Mouse (Mus musculus): ENCODE results near the gene Senp5. TPM values are rescaled to one million over a fixed set of nuclear protein-coding genes. Genes with fewer than 3 reads are reported as not detected.
A peak's percentile ranks its signal among the peaks of the same experiment; 100 is the strongest.

Senp5 gene
- 10.0 and 10.9 TPM in 2 replicates for polyA plus RNA-seq (2014; fragmentation: Nextera tagmentation; extraction: Ambion mirVana)

DNA sequence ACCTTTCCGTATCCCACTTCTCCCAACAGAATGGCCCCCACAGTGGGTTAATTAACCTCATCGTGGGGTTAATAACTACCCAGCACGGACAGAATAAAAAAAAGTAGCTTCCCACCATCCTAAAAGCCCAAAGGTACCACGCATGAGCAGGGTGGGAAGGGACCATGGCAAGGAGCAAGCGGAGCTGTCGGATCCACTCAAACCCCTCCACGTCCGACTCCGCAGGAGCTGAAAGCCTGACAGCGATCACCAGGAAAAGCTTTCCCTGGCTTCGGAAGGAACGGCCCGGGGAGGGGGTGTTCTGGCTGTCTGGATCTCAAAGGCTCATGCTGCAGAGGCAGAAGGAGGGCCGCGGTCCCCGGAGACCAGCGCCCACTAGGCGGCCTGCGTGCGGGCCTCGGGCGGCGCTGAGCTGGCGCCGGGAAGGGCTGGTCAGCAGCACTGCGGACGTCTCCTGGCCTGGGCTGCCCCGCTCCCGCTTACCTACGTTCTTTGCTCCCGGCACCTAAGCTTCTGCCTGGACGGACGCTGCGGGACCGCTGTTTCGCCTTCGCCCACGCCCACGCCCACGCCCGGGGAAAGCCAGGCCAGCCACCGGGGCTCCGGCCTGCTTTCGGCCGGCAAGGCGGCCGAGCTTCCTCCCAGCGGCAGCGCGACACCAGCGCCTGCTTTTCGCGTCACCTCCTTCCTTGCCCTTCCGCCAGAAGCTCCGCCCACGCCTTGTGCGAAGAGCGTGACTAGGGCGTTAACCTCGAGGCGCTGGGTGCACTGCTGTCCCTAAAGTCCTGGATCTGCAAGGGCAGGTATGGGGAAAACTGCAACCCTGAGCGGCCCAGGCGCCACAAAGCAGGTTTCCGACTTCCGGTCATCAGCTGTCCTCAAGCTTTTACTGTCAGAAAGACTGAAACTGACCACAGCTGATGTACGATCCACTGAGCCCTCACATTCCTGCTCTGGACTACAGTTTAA, at the start of gene Senp5:
Senp5 (minus strand) TSS at position 779 of the 969 bp plus-strand sequence.
- Histone ChIP-seq H3K4me1 (ENCODE audit: control insufficient read depth, insufficient read depth, low read length) (no peaks in the 10 kb centered on the region; the same call in 1 of the 2 replicates), H3K4me3 (ENCODE audit: low read depth, low read length) (peak within 1 kb of the TSS; percentile 95), H3K27me3 (ENCODE audit: control insufficient read depth, insufficient read depth, low read length) (no peaks in the 10 kb centered on the region), H3K27ac (replicated peaks; ENCODE audit: low read depth, low read length) (peak within 1 kb of the TSS; percentile 73), H3K4me2 (ENCODE audit: low read depth, low read length) (peak within 1 kb of the TSS; percentile 82), H3K36me3 (replicated peaks; ENCODE audit: control insufficient read depth, insufficient read depth, low read depth, low read length) (no peaks in the 10 kb centered on the region), H3K9me3 (replicated peaks; ENCODE audit: control insufficient read depth, low read length) (no peaks in the 10 kb centered on the region), H3K9ac (replicated peaks; ENCODE audit: low read length) (peak within 1 kb of the TSS; percentile 91)
- DNase-seq (ENCODE audit: low spot score) (peak; percentile 94), ATAC-seq (replicated peaks; ENCODE audit: insufficient number of reproducible peaks, low FRiP score, low TSS enrichment, low read depth) (peak; percentile 89)
- WGBS, result 1% methylated on average over 66 of the region's 66 CpGs

DNA sequence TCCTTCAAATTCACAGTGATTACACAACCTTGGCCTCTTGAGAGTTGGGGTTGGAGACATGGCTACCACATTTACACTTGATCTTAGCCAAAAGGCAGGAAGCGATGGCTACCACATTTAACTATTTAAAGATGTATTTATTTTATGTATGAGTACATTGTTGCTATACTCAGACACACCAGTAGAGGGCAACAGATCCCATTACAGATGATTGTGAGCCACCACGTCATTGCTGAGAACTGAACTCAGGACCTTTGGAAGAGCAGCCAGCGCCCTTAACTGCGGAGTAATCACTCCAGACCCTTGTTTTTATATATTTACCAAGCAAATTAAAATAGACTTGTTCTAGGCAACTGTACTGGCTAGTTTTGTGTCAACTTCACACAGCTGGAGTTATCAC, 39.3 kb upstream of the Senp5 start:
- ATAC-seq (replicated peaks; ENCODE audit: insufficient number of reproducible peaks, low FRiP score, low TSS enrichment, low read depth) (no peak), DNase-seq (ENCODE audit: low spot score) (peak; percentile 6)
- 94% methylated on average over 4 of the region's 4 CpGs for WGBS
- H3K9ac ChIP-seq (replicated peaks; ENCODE audit: low read length), result no peak overlapping the region
- H3K36me3 ChIP-seq (replicated peaks; ENCODE audit: control insufficient read depth, insufficient read depth, low read depth, low read length), result peaks cover 12% of the 10 kb centered on the region
- H3K9me3 ChIP-seq (replicated peaks; ENCODE audit: control insufficient read depth, low read length), result no peaks in the 10 kb centered on the region
- H3K4me3 ChIP-seq (ENCODE audit: low read depth, low read length), result no peak overlapping the region
- no peak overlapping the region for H3K4me2 ChIP-seq (ENCODE audit: low read depth, low read length)
- no peaks in the 10 kb centered on the region for H3K27me3 ChIP-seq (ENCODE audit: control insufficient read depth, insufficient read depth, low read length)
- H3K27ac ChIP-seq (replicated peaks; ENCODE audit: low read depth, low read length), result no peak overlapping the region
- H3K4me1 ChIP-seq (ENCODE audit: control insufficient read depth, insufficient read depth, low read length), result no peaks in the 10 kb centered on the region

DNA sequence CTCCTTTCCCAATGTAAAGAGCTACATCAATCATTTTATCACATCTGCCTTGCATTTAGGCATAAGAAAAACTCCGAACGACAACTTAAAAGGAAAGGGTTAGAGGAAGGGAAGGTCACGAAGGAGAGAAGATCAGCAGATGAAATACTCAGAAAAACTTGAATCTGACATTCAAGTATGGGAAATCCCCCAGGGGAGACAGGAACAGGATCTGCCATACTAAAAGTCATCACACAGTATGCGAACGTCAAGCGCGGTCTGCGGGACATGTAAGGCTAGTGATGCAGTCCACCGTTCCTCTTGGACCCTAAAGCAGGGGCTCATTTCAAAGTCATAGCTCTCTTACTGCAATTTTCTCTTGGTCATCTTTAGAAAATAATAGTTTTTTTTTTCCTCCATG, 16.6 kb upstream of the Senp5 start:
- H3K4me2 ChIP-seq (ENCODE audit: low read depth, low read length), result no peak overlapping the region
- H3K4me3 ChIP-seq (ENCODE audit: low read depth, low read length), result no peak overlapping the region
- no peak for ATAC-seq (replicated peaks; ENCODE audit: insufficient number of reproducible peaks, low FRiP score, low TSS enrichment, low read depth)
- no peak overlapping the region for H3K9ac ChIP-seq (replicated peaks; ENCODE audit: low read length)
- no peak for DNase-seq (ENCODE audit: low spot score)
- no peaks in the 10 kb centered on the region for H3K4me1 ChIP-seq (ENCODE audit: control insufficient read depth, insufficient read depth, low read length)
- H3K36me3 ChIP-seq (replicated peaks; ENCODE audit: control insufficient read depth, insufficient read depth, low read depth, low read length), result no peaks in the 10 kb centered on the region; the same call in none of the 2 replicates
- no peaks in the 10 kb centered on the region for H3K9me3 ChIP-seq (replicated peaks; ENCODE audit: control insufficient read depth, low read length)
- H3K27me3 ChIP-seq (ENCODE audit: control insufficient read depth, insufficient read depth, low read length), result no peaks in the 10 kb centered on the region
- whole genome bisulfite sequencing, result 91% methylated on average over 9 of the region's 9 CpGs
- H3K27ac ChIP-seq (replicated peaks; ENCODE audit: low read depth, low read length), result no peak overlapping the region

DNA sequence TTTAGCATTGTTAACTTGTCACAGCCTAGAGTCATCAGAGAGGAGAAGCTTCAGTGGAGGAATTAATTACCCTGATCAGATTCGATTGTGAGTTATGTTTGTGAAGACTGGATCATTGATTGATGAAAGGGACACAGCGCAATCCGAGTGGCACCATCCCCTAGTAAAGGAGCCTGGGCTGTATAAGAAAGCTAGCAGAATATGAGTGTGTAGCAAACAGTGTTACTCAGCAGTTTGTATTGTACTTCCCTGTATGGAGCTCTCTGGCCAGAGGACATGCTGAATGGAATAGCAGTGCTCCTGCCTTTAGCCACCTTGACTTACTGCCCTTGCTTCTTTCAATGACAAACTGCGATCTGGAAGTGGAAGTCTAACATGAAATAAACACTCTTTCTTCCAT, 7.2 kb upstream of the Senp5 start:
- Histone ChIP-seq H3K9me3 (replicated peaks; ENCODE audit: control insufficient read depth, low read length) (no peaks in the 10 kb centered on the region), H3K36me3 (replicated peaks; ENCODE audit: control insufficient read depth, insufficient read depth, low read depth, low read length) (no peaks in the 10 kb centered on the region), H3K27me3 (ENCODE audit: control insufficient read depth, insufficient read depth, low read length) (no peaks in the 10 kb centered on the region), H3K4me2 (ENCODE audit: low read depth, low read length) (no peak overlapping the region), H3K4me1 (ENCODE audit: control insufficient read depth, insufficient read depth, low read length) (no peaks in the 10 kb centered on the region), H3K4me3 (ENCODE audit: low read depth, low read length) (no peak overlapping the region), H3K27ac (replicated peaks; ENCODE audit: low read depth, low read length) (no peak overlapping the region), H3K9ac (replicated peaks; ENCODE audit: low read length) (no peak overlapping the region)
- ATAC-seq (replicated peaks; ENCODE audit: insufficient number of reproducible peaks, low FRiP score, low TSS enrichment, low read depth), result no peak
- no peak for DNase-seq (ENCODE audit: low spot score)
- 83% methylated on average over 4 of the region's 4 CpGs for WGBS

DNA sequence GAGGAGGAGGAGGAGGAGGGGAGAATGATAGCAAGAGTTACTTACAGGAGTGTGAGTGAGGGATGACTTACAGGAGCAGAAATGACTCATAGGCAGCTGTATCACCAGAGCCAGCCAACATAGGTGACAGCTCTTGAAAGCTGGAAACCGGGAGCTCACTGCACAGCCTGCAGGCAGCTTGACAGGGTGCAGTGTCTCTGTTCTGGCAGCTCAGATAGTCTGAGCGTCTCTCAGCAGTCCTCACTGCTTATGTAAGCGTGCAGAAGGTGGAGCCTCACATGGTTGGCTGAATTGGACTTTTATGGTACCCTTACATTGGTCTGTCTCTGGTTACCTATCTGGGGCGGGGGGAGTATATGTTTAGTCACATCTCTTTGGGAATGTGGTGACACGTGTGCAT, 6.8 kb upstream of the Senp5 start:
- Histone ChIP-seq H3K36me3 (replicated peaks; ENCODE audit: control insufficient read depth, insufficient read depth, low read depth, low read length) (no peaks in the 10 kb centered on the region), H3K27ac (replicated peaks; ENCODE audit: low read depth, low read length) (no peak overlapping the region), H3K4me1 (ENCODE audit: control insufficient read depth, insufficient read depth, low read length) (no peaks in the 10 kb centered on the region), H3K9ac (replicated peaks; ENCODE audit: low read length) (no peak overlapping the region), H3K9me3 (replicated peaks; ENCODE audit: control insufficient read depth, low read length) (no peaks in the 10 kb centered on the region), H3K4me2 (ENCODE audit: low read depth, low read length) (no peak overlapping the region), H3K27me3 (ENCODE audit: control insufficient read depth, insufficient read depth, low read length) (no peaks in the 10 kb centered on the region), H3K4me3 (ENCODE audit: low read depth, low read length) (no peak overlapping the region)
- peak; percentile 9 for DNase-seq (ENCODE audit: low spot score)
- WGBS, result 47% methylated on average over 5 of the region's 5 CpGs
- ATAC-seq (replicated peaks; ENCODE audit: insufficient number of reproducible peaks, low FRiP score, low TSS enrichment, low read depth), result no peak

DNA sequence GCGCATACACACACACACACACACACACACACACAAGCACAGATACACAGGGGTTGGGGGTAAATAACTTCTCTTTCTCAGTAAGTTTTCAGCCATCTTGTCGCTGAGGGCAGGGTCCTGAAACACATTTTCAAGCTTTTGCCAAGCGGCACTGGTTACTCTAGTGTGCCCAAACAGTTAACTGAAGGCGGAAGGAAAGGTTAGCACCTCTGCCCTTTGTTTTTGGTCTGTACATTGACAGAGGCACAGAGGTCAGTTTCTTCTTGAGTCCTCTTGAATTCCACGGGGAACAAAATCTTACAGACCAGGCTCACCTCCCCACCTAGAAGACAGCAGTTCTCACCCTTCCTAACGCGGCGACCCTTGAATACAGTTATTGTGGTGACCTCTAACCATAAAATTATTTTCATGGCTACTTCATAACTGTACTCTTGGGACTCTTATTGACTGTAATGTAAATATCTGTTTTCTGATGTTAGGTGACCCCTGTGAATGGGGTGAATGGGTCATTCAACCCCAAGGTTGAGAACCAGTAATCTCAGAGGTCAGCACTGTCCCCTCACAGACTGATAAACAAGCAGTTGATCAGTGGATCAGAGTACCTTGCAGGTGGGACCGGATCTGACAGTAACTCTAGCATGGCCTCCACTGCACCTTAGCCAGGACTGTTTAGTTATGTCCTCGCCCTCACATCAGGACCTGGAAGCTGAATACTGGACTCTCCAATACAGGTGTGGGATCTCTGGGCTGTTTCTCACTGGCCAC, 5.6 kb upstream of the Senp5 start:
- Histone ChIP-seq H3K27me3 (ENCODE audit: control insufficient read depth, insufficient read depth, low read length) (no peaks in the 10 kb centered on the region), H3K4me1 (ENCODE audit: control insufficient read depth, insufficient read depth, low read length) (no peaks in the 10 kb centered on the region; the same call in 1 of the 2 replicates), H3K36me3 (replicated peaks; ENCODE audit: control insufficient read depth, insufficient read depth, low read depth, low read length) (no peaks in the 10 kb centered on the region), H3K9me3 (replicated peaks; ENCODE audit: control insufficient read depth, low read length) (no peaks in the 10 kb centered on the region), H3K9ac (replicated peaks; ENCODE audit: low read length) (no peak overlapping the region), H3K4me2 (ENCODE audit: low read depth, low read length) (no peak overlapping the region), H3K4me3 (ENCODE audit: low read depth, low read length) (no peak overlapping the region), H3K27ac (replicated peaks; ENCODE audit: low read depth, low read length) (no peak overlapping the region)
- ATAC-seq (replicated peaks; ENCODE audit: insufficient number of reproducible peaks, low FRiP score, low TSS enrichment, low read depth) (no peak), DNase-seq (ENCODE audit: low spot score) (no peak)
- WGBS, result 64% methylated on average over 10 of the region's 10 CpGs

DNA sequence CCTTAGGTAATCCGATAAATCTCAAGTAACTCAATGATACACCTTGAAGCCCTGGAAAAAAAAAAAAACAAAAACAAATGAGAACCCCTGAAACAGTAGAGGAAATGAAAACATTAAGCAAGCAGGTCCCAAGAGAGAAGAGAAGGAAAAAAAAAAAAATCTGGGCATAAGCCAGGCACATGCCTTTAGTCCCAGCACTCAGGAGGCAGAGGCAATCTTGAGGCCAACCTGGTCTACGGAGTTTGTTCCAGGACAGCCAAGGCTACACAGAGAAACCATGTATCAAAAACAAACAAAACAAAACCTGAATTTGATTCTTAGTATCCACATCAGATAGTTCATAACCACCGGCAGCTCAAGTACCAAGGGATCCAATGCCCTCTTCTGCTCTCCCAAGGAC, 1.6 kb upstream of the Senp5 start:
- no peaks in the 10 kb centered on the region; the same call in 1 of the 2 replicates for H3K4me1 ChIP-seq (ENCODE audit: control insufficient read depth, insufficient read depth, low read length)
- H3K36me3 ChIP-seq (replicated peaks; ENCODE audit: control insufficient read depth, insufficient read depth, low read depth, low read length), result no peaks in the 10 kb centered on the region
- no peak for DNase-seq (ENCODE audit: low spot score)
- WGBS, result 97% methylated on average over 3 of the region's 3 CpGs
- no peak overlapping the region for H3K4me3 ChIP-seq (ENCODE audit: low read depth, low read length)
- H3K27ac ChIP-seq (replicated peaks; ENCODE audit: low read depth, low read length), result no peak overlapping the region
- no peak overlapping the region for H3K9ac ChIP-seq (replicated peaks; ENCODE audit: low read length)
- no peak overlapping the region for H3K4me2 ChIP-seq (ENCODE audit: low read depth, low read length)
- no peaks in the 10 kb centered on the region for H3K9me3 ChIP-seq (replicated peaks; ENCODE audit: control insufficient read depth, low read length)
- H3K27me3 ChIP-seq (ENCODE audit: control insufficient read depth, insufficient read depth, low read length), result no peaks in the 10 kb centered on the region
- ATAC-seq (replicated peaks; ENCODE audit: insufficient number of reproducible peaks, low FRiP score, low TSS enrichment, low read depth), result no peak

DNA sequence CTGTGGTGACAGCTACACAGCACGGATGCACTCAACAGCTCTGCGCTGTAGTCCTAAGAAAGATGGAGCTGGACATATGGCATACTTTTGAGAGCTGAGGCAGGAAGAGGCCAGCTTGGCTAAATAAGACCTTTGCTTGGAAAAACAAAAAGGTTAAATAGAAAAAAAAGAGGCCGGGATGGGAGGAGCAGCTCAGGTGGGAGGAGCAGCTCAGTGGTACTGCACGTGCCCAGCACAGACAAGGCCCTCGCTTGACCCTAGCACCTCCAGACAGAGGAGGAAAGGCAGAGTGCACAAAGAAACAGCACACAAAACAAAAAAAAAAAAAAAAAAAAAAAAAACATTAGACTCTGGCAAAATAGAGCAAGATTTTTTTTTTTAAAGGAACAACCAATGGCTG, 6.7 kb downstream of the Senp5 start:
- no peak overlapping the region for H3K27ac ChIP-seq (replicated peaks; ENCODE audit: low read depth, low read length)
- H3K4me2 ChIP-seq (ENCODE audit: low read depth, low read length), result no peak overlapping the region
- no peak overlapping the region for H3K9ac ChIP-seq (replicated peaks; ENCODE audit: low read length)
- 90% methylated on average over 5 of the region's 5 CpGs for WGBS
- ATAC-seq (replicated peaks; ENCODE audit: insufficient number of reproducible peaks, low FRiP score, low TSS enrichment, low read depth), result no peak
- no peaks in the 10 kb centered on the region for H3K27me3 ChIP-seq (ENCODE audit: control insufficient read depth, insufficient read depth, low read length)
- H3K4me1 ChIP-seq (ENCODE audit: control insufficient read depth, insufficient read depth, low read length), result no peaks in the 10 kb centered on the region
- H3K9me3 ChIP-seq (replicated peaks; ENCODE audit: control insufficient read depth, low read length), result no peaks in the 10 kb centered on the region
- no peak for DNase-seq (ENCODE audit: low spot score)
- no peak overlapping the region for H3K4me3 ChIP-seq (ENCODE audit: low read depth, low read length)
- H3K36me3 ChIP-seq (replicated peaks; ENCODE audit: control insufficient read depth, insufficient read depth, low read depth, low read length), result no peaks in the 10 kb centered on the region
